Mouse (Mus musculus): ENCODE results near the gene Acad9.
A peak's percentile ranks its signal among the peaks of the same experiment; 100 is the strongest.

The Acad9 gene

DNA sequence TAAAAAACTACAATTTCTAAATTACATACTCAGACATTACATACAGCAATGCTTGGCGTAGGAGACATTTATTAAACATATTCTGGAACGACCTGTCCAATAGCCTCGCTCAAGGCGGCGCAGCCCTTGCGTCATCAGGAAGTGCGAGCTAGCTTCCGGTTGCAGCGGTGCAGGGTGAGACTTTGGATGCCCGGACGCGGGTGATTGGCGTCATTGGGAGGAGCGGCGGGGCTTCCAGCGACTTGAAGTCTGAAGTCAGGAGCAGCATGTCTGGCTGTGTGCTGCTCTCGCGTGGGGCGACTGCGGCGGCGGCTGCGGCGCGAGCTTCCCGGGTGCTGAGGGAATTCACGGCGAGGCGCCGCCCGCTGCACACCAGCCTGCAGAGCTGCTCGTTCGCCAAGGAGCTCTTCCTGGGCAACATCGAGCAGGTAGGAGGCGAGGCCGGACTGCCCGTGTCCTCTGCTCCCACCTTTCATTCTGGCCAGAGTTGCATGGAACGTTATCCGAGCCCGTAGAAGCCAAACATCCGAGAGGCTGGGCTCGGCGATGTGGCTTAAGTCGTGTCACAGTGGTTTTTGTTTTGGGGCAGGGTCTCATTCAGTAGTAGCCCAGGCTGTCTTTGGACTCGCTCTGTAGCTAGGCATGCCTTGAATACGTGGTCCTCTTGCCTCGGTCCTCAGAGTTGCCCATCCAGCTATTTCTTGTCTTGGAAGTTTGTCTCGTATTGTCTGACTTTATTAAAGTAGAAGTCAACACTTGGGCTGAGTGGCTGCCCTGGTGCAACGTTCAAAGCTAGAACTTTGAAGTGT is at the start of gene Acad9:
Gene Acad9, plus strand, starts transcription at position 137 of the 809 bp plus-strand sequence.
- peak; percentile 99 for DNase-seq (ENCODE audit: low read depth, low spot score)

DNA sequence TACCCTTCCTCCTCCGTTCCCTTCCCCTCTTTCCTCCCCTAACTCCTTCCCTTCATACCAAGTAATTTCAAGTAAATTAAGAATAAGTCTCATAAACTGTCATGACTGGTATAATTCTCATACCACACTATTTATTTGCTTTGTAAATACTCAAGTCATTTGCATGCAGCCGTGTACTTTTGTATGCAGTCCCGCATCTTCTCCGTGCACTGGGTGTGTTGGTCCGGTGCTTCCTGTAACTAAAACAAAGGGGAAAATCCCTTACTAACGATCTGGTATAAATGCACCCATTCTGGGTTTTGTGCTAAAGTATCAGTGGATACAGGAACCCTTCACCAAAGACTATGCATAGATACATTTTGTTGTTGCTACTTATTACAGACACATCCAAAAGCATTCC is 40.0 kb upstream of the Acad9 start:
- DNase-seq (ENCODE audit: low read depth, low spot score): no peak

DNA sequence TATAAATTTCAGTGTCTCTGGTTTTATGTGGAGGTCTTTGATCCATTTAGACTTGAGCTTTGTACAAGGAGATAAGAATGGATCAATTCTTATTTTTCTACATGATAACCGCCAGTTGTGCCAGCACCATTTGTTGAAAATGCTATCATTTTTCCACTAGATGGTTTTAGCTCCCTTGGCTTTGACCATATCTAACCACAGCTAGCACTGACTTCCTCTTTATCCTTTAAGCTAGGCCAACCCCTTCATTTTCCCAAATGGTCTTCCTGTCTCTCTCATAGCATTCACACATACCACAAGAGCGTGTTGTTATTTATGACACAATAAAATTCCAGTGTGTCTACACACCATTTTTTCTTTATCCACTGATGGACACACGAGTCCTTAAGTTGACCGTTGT is 35.8 kb upstream of the Acad9 start:
- no peak for DNase-seq (ENCODE audit: low read depth, low spot score)

DNA sequence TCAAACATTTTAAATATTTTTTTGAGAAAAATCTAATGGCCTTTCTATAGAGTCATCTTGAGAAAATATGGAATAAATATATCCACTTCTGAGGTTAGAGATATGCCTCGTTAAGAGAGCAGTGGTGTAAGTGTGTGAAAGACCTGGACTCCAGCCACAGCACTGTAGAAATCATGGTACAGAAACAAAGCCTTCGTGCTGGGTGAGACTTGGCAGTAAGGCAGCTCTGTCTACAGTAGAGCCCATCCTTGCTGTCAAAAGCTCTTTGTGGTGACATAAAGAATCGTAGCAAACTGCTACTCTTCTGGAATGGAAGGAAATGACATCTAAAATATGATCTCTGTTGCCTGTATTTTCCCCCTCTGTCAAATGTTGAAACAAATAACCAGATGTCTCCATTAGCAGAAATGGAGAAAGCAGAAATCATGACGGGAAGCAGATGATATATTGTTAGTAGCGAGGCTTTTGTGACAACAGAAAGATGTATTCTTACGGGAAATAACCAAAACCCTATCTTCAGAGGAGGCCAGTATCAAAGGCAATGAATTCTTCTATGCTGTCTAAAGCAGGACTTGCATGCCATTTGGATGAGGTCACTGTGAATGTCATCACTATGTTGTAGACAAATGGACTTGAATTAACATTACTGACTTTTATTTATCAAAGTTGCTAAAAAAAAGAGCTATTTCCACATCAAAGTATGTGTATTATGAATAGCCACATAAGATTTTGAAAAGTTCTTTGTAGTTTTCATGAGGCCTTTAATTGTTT is 33.9 kb upstream of the Acad9 start:
- peak; percentile 87 for DNase-seq (ENCODE audit: low read depth, low spot score)

DNA sequence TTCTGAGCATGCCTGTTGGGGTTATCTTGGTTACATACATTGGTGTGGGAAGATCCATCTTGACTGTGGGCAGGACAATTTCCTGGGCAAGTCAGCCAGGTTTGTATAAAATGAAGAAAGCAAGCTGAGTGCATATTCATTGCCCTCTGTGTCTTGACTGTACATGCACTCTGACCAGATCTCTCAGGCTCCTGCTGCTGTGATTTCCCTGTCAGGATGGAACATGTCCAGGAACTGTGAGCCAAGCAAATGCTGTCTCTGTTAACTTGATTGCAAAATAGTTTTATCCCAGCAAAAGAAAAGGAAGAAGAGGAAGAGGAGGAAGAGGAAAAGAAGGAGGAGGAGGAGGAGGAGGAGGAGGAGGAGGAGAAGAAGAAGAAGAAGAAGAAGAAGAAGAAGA is 21.3 kb upstream of the Acad9 start:
- no peak for DNase-seq (ENCODE audit: low read depth, low spot score)

DNA sequence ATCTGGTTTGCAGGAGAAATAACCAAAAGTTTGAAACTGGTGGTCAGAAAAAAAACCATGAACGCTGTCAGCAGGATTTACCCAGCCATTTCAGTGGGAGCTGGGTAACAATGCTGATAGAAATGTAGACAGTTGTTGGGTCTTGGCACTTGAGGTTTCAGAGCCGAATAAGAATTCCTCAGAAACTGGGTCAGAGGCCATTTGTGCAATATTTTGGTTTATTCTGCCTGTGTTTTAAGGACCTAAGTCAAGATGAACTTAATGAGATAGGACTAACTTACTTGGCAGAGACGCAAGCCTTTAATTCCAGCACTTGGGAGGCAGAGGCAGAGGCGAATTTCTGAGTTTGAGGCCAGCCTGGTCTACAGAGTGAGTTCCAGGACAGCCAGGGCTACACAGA is 20.7 kb upstream of the Acad9 start:
- no peak for DNase-seq (ENCODE audit: low read depth, low spot score)

DNA sequence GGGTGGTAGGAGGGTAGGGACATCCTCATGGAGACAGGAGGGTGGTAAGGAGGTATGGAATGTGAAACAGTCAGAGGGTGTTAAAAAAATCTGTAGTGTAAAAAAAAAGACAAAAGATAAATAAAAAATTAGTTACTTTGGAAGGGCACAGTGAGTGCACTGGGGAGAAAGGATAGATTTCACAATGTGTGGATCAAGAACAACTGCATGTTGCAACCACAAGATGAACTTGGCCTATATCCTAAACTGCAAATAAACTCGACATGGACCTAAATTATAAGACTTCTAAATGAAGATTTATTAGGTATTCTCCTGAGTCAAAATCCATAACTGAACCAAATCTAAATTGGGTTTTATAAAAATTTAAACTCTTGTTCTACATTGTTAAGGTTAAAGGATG is 16.7 kb upstream of the Acad9 start:
- no peak for DNase-seq (ENCODE audit: low read depth, low spot score)

DNA sequence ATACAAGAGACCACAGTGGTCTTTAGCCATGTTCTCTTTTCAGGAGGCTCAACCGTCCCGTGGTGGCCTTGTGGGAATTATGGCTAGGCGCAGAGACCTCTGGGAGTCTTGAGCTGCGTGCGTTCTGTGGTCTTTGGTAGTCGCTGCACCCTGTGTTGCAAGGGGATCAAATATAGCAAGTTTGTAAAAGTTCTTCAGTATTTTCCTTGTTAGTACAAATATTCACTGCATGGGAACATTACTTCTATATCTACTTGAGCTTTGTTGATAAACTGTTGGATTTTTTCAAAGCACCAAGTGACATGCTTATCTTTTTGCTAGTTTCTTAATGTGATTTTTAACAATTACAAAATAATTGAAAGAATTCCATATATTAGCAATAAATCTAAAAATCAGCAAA is 12.3 kb upstream of the Acad9 start, which contains the start of gene Ccdc144b:
Gene Ccdc144b, minus strand, starts transcription at position 101 of the 400 bp plus-strand sequence.
- no peak for DNase-seq (ENCODE audit: low read depth, low spot score)

DNA sequence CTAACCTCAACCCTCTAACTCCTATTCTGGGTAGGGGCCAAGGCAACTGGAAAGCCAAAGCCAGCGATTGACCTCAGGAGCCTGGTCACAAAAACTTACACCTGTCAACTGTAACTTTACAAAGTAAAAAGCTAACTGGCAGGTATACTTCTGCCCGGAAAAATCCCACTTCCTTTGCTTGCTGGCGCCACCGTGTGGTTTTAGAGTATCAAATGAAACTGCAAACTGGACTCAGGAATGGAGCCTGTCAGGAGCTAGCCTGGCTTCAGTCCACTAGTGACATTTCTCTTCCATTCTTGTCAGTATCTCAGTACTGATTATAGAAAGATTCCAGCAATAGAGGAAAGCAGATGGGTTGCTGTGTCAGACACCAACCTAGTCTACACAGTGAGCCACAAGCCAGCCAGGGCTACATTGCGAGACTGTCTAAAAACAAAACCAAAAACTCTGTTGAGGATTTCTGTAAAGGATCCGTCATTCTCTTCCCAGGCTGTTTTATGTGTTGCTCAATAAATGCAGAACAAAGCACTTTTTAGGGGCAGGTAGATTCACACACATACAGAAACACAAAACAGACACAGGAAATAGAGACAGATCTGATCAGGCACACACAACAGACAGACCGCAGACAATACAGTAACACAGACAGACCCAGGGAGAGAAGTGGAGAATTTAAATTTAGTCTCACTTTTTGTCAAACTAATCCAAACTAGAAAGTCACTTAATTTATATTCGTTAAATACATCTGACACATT is 5.5 kb upstream of the Acad9 start:
- DNase-seq (ENCODE audit: low read depth, low spot score): peak; percentile 81

DNA sequence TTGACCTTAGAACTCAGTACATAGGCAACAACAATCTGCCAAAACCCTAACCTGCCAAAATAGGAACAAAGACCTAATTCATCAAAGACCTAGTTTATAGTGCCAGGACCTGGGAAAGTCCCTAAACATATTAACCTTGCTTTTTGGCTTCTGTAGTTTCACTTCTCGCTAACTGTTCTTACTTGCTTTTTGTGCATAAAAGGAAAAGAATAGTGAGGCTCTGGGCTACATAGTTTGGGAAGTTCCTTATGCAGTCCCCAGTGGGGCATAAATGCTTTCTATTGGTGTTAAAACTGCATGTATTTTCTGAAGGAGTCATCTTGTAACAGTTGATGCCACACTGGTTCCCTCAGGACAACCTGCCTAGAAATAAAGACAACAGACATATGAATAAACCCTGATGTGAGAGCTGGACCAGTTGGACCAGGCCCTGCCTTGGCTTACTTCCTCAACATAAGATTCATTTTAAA is 1.2 kb upstream of the Acad9 start:
- DNase-seq (ENCODE audit: low read depth, low spot score): no peak

DNA sequence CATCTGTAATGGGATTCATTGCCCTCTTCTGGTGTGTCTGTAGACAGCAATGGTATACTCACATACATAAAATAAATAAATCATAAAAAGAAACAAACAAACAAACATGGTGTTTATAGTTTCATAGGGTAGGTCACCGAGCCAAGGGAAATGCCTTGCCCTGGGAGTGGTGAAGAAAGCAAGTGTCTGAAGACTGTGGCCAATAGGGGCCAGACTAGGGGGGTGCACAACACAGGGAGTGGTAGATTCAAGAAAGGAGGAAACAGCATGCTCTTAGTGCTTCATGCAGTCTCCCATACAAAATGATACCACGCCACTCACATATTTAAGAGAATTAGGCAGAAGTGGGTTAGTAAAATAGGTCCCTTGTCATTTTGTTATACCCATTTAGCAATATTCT is 613 bp upstream of the Acad9 start:
- peak; percentile 44 for DNase-seq (ENCODE audit: low read depth, low spot score)

DNA sequence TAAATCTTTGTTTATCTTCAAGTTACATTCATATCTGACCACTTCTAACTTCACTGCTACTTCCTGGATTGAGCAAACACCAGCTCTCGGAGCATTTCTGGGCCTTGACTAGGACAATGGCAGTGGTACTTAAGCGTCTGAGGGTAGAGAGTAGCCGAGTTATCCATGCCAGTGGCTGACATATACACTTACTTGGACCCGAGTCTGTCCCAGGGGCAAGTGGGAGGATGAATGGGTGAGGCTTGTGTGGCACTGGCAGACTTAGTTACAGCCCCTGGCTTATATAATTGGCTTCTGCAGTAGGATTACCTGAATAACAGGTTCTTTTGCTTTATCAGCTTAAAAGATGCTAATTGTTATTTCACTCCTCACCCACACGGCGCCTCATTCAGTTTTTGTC is 2.0 kb downstream of the Acad9 start:
- no peak for DNase-seq (ENCODE audit: low read depth, low spot score)

DNA sequence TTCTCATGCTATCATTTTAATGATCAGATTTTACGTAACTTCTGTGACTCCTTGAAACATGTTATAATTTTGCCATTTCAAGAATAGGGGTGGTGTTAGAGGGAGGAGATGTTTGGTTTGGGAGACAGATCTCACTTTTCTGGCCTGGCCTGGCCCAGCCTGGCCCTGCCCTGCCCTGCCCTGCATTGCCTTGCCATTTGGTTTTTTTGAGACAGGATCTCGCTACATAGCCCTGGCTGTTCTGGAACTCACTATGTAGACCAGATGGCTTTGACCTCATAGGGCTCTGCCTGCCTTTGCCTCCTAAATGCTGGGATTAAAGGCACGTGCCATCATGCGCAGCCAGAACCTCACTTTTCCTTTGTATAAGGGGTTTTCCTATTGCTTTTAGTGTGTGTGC is 4.7 kb downstream of the Acad9 start:
- DNase-seq (ENCODE audit: low read depth, low spot score): no peak

DNA sequence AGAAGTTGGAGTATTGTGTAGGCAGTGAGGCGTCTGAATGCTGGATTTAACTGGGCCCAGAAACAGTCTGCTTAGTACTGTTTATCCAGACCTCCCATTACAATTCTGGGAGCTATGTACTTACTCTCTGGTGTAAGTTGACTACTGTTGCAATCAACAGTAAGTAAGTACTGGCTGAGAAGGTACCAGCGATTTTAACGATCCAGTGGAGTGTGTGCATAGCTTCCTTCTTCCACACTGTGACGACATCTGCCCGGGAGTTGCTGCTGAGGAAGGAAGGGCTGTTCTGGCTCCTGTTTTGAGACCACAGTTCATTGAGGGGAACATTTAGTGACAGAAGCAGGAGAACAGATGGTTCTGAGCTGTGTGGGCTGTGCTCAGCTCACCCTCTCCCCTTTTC is 5.3 kb downstream of the Acad9 start:
- DNase-seq (ENCODE audit: low read depth, low spot score): no peak

DNA sequence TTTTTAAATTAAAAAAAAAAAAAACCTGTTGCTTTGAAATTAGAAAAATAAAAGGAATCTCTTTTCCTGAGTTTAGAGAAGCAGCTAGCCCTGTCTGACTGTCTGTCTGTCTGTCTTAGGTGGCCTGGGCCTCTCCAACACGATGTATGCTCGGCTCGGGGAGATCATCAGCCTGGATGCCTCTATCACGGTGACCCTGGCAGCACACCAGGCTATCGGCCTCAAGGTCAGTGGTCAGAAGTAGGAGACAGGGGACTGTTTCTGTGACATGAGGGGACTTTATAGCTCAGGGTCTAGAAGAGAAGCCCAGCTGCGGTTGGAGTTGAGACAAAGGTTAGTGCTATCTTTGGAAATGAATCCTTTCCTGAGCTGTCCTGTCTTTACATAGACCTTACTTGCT is 8.5 kb downstream of the Acad9 start:
- no peak for DNase-seq (ENCODE audit: low read depth, low spot score)

DNA sequence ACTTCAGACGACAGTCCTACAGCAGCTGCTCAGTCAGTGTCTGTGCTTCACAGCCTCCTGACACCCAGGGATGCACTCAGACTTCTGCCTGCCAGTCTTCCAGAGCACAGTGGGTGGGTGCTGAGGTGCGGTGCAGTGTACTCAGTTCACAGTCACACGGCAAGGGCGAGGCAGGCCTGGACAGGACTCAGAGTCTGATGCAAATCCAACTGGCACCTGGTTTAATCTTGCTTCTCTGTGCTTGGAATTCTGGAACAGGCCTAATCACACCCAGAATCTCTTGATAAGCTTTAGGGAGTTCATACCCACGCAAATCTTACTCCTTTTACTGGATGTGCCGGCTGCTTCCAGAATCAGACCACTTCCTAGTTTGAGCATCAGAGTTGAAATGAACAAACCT is 9.7 kb downstream of the Acad9 start:
- DNase-seq (ENCODE audit: low read depth, low spot score): no peak

DNA sequence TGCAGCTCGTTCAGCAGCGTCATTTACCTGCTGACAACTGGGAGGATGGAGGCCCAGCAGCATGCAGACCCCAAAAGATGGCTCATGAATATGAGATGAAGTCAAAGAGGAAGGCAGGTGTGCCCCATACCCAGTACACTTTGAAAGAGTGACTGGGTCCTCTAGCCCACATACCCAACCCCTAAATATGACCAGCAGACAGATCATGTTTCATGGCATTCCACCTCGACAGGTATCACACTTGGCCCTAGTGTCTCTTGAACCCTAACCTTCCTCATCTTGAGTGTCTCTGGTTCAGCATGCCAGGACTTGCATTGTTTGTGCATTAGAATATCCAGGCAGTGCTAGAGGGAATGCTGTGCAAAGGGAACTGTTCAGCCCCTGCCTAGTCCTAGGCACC is 11.6 kb downstream of the Acad9 start:
- DNase-seq (ENCODE audit: low read depth, low spot score): no peak

DNA sequence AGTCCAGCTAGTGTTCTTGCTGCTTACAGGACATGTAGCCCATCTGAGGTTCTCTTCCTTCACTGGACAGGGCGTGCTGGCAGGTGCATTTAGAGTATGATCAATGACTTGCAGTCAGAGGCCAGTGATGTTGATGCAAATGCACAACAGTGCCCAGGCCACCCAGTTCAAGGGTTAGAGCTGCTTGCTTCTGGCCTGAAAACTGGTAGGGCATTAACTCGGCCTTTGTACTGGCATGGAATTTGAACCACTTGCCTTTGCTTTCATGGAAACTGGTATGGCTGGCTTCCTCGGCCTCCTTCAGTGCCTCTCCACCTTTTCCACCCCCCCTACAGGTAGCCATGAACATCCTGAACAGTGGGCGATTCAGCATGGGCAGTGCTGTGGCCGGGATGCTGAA is 14.1 kb downstream of the Acad9 start:
- no peak for DNase-seq (ENCODE audit: low read depth, low spot score)

DNA sequence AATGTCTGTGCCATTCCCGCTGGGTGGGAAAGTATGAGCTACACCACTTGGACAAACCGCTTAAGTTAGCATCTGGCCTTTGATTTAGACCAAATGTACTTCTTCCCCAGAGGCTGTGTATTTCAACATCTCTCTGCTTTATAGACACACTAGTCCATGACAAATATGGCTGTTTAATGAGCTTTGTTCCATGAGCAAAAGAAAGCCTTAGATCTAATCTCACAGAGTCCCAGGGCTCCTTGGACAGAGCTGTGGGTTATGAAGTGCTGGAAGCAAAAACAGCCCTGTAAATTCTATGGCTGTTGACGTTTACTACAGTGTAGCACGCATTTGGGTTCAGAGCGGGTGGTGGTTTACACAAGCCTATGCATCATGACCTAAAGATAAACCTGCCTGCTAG is 15.0 kb downstream of the Acad9 start:
- DNase-seq (ENCODE audit: low read depth, low spot score): no peak

DNA sequence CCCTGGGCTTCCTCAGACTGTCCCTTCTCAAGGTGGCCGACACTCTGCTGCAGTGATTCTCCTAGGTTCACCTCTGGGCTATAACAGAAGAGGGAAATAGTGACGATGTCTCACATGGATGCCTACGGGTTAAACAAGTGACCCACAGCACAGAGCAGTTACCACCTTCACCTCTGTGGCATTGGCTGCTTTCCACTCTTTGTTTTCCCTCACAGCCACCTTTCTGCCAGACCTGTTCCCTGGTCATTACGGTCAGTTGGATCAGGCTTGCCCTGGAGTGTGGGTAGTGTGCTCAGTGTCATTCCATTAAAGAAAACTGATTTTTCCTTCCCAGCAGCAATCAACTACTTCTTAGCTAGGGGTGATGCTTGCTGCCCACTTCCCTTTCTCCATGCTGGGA is 17.1 kb downstream of the Acad9 start:
- no peak for DNase-seq (ENCODE audit: low read depth, low spot score)

DNA sequence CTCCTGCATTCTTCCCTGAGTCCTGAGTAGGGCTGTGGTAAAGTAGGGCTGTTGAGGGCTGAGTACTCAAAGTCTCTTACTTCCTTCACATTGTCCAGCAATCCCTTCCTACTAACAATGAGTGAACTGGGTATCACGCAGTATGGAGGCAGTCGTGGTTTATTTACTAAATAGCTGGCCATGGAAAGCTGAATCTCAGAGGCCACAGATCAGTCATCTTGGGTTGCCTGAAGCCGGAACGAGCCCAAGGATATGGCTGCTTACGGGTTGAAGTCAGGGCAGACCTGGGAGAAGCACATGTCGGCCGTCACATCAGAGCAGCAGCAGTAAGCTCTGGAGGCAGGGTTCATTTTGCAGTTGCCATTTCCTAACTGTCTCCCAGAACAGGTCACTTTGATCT is 17.6 kb downstream of the Acad9 start:
- DNase-seq (ENCODE audit: low read depth, low spot score): no peak

DNA sequence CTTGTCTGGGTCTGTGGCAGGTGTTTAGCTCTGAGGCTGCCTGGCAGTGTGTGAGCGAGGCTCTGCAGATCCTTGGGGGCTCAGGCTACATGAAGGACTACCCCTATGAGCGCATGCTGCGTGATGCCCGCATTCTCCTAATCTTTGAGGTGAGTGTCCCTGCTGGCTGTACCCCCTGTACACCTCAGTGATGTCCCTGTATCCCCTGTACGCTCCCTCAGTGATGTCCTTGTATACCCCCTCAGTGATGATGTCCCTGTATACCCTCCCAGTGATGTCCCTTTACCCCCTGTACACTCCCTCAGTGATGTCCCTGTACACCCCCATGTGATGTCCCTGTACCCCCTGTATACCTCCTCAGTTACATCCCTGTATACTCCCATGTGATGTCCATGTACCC is 19.6 kb downstream of the Acad9 start:
- DNase-seq (ENCODE audit: low read depth, low spot score): no peak
